Mouse (Mus musculus) kidney, postnatal 0 days (tissue): ENCODE measurements around the gene Nap1l1. TPM values are rescaled to one million over a fixed set of nuclear protein-coding genes. Genes with fewer than 3 reads are reported as not detected.
"Not testable (repeated sequence)": the region's sequence is repeated elsewhere in the genome, so short reads cannot be mapped to it uniquely, and the experiment has no call there.

Experiments used
- ATAC-seq: fragments of 200-750 bp; cut with Nextera tagmentation; replicated peaks from 2 replicates; pipeline ENCODE4 v1.8.0; 2017; ENCODE audit warnings: low read depth, moderate number of reproducible peaks, moderate TSS enrichment, moderate library complexity; ENCODE audit not compliant: low FRiP score
- DNase-seq: peaks from one replicate; pipeline ENCODE4 v3.0.0-alpha.2; 2016; ENCODE audit warnings: low spot score
- H3K27ac ChIP-seq: fragments of 300-500 bp; sonication (generic); 2 replicates; pipeline ENCODE4 v1.5.1; 2014; ENCODE audit warnings: mild to moderate bottlenecking
- H3K27me3 ChIP-seq: fragments of 300-500 bp; sonication (generic); 2 replicates; pipeline ENCODE4 v1.6.1; 2014; ENCODE audit warnings: low read length, mixed read lengths; ENCODE audit not compliant: insufficient read depth
- H3K36me3 ChIP-seq: fragments of 300-500 bp; sonication (generic); 2 replicates; pipeline ENCODE4 v1.6.1; 2014; ENCODE audit warnings: low read length, mixed read lengths; ENCODE audit not compliant: insufficient read depth
- H3K4me1 ChIP-seq: fragments of 300-500 bp; sonication (generic); replicated peaks from 2 replicates; pipeline ENCODE4 v1.6.1; 2014; ENCODE audit warnings: antibody characterized with exemption, low read length, mixed read lengths; ENCODE audit not compliant: insufficient read depth
- H3K4me2 ChIP-seq: fragments of 300-500 bp; sonication (generic); 2 replicates; pipeline ENCODE4 v1.6.1; 2014; ENCODE audit warnings: mild to moderate bottlenecking, low read length, moderate library complexity, mixed read lengths
- H3K4me3 ChIP-seq: fragments of 300-500 bp; sonication (generic); replicated peaks from 2 replicates; pipeline ENCODE4 v1.5.1; 2014; ENCODE audit warnings: low read depth, low read length
- H3K9ac ChIP-seq: fragments of 300-500 bp; sonication (generic); 2 replicates; pipeline ENCODE4 v1.6.1; 2014; ENCODE audit warnings: low read depth, low read length
- H3K9me3 ChIP-seq: fragments of 300-500 bp; sonication (generic); replicated peaks from 2 replicates; pipeline ENCODE4 v1.6.1; 2016; ENCODE audit warnings: low read length, inconsistent platforms, mixed read lengths
- CTCF ChIP-seq: IDR thresholded peaks from 2 replicates; pipeline ENCODE4 v1.5.1; 2016; ENCODE audit warnings: antibody characterized with exemption, low read depth, mild to moderate bottlenecking, moderate library complexity
- WGBS: fragments of 180-500 bp; shearing (Covaris S2); extraction: QIAGEN DNeasy Blood & Tissue Kit; methylation state at CpG from one replicate; pipeline ENCODE4 v1.1.7; 2014; 5-methylcytosine and 5-hydroxymethylcytosine counted together
- polyA plus RNA-seq: library from polyadenylated mRNA; unstranded; fragments of >200 nt; fragmentation: Nextera tagmentation; extraction: Ambion mirVana; gene quantifications from 2 replicates; pipeline ENCODE4 v1.2.1, GENCODE M21; 2015

The Nap1l1 gene
- polyA plus RNA-seq = 171 and 174 TPM in 2 replicates

DNA sequence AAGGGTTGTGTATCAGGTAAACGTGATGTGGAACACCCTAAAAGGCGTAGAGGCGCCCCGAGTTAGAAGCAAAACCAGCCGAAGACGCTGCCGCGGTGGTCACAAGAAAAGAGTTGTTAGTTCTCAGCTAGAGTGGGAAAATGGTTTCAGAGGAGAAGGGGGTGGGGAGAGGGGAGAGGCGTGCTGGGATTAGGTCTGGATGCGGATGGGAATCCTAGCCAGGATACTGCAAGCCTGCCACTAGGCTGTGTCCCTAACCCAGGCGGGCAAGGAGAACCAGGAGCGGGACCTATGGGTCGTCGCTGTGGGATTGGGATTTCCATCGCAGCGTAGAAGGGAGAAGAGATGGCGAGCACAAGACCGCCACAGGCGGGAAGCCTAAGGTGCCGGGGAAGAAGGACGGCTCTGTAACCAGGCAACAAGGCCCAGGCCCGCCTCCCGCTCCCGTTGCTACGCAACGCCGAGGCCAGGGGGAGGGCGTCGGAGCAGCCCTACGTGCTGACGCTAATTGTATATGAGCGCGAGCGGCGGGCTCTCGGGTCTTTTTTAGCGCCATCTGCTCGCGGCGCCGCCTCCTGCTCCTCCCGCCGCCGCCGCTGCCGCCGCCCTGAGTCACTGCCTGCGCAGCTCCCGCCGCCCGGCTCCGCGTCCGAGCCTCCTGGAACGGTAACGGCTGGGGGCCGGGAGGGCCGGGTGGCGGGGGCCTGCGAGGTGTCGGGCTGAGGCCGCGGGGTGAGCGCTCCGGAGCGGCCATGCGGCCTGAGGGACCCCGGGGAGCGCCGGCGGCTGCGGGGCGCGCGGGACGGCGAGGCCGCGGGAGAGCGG, at the start of gene Nap1l1:
TSS of gene Nap1l1 (plus strand) at position 538 of the 825 bp plus-strand sequence.
- ATAC-seq = peak; percentile 100
- Histone ChIP-seq H3K4me1 (no peaks in the 10 kb centered on the region), H3K9ac (peak within 1 kb of the TSS; percentile 92), H3K4me2 (peak within 1 kb of the TSS; percentile 80), H3K36me3 (no peaks in the 10 kb centered on the region), H3K27me3 (no peaks in the 10 kb centered on the region), H3K4me3 (peak within 1 kb of the TSS; percentile 97), H3K9me3 (no peaks in the 10 kb centered on the region), H3K27ac (peak within 1 kb of the TSS; percentile 90)
- WGBS = under 1% methylated on average over 69 of the region's 80 CpGs
- DNase-seq = peak; percentile 97
- TF ChIP-seq CTCF = no peak

DNA sequence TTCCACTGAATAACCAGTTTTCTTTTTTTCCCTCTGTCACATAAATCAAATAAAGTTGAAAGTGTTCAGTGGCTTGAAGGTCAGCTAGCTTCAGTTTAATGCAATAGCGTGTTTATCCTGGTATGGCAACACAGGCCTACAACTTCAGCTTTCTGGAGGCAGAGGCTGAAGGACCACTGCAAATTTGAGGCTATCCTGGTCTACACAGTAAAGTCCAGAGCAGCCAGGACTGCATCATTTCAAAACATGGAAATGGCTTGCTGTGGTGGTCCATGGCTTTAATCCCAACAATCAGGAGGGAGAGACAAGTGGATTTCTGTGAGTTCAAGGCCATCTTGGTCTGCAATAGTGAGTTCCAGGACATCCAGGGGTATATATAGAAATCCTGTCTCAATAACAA, 46.5 kb upstream of the Nap1l1 start:
- Histone ChIP-seq H3K27me3 (no peaks in the 10 kb centered on the region), H3K27ac (no peak overlapping the region), H3K4me2 (no peak overlapping the region), H3K4me3 (no peak overlapping the region), H3K9ac (no peak overlapping the region), H3K36me3 (no peaks in the 10 kb centered on the region), H3K9me3 (no peaks in the 10 kb centered on the region), H3K4me1 (no peaks in the 10 kb centered on the region)
- DNase-seq (no peak), ATAC-seq (no peak)
- TF ChIP-seq CTCF = no peak
- 41% methylated on average over 1 of the region's 1 CpGs for WGBS

DNA sequence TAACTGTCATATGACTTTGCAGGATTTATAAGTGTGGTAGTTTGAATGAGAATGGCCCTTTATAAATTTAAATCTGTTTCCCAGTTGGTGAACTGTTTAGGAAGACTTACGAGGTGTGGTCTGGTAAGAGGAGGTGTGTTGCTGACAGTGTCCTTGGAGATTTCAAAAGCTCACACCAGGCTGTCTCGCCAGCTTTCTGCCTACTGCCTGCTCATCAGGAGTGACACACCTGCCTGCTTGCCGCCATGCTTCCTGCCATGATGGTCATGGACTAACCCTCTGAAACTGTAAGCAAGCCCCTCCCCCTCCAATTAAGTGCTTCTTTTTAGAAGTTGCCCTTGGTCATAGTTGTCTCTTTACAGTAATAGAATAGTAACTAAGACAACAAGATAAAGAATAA, 39.5 kb upstream of the Nap1l1 start:
- no peak overlapping the region for H3K27ac ChIP-seq
- no peak overlapping the region for H3K4me2 ChIP-seq
- ATAC-seq = no peak
- WGBS = 88% methylated on average over 3 of the region's 3 CpGs
- DNase-seq = no peak
- H3K4me3 ChIP-seq = no peak overlapping the region
- TF ChIP-seq CTCF = no peak
- H3K9me3 ChIP-seq = no peaks in the 10 kb centered on the region
- H3K4me1 ChIP-seq = no peaks in the 10 kb centered on the region
- no peaks in the 10 kb centered on the region for H3K27me3 ChIP-seq
- no peaks in the 10 kb centered on the region for H3K36me3 ChIP-seq
- H3K9ac ChIP-seq = no peak overlapping the region

DNA sequence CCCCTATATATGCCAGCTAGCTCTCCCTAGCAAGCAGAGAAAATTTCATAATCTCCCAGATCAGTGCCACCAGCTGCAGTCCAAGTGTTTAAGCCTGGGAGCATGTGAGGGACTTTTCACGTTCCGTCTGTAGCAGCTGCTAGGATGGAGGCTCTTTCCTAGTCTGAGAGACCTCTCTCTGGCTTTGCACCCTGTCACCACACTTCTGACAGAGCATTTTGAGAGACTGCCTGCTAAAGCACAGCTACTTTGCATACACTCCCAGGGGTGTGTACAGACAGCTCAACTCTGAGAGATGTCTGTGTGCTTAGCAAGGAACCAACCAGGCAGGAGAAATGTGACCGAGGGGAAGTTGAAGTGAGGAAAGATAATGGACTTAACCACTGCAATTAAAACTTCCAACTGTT, 32.0 kb upstream of the Nap1l1 start:
- H3K27ac ChIP-seq = no peak overlapping the region
- ATAC-seq = no peak
- H3K9me3 ChIP-seq = no peaks in the 10 kb centered on the region
- H3K4me2 ChIP-seq = no peak overlapping the region
- DNase-seq = no peak
- H3K27me3 ChIP-seq = no peaks in the 10 kb centered on the region
- no peak overlapping the region for H3K4me3 ChIP-seq
- no peaks in the 10 kb centered on the region for H3K36me3 ChIP-seq
- H3K9ac ChIP-seq = no peak overlapping the region
- no peak for TF ChIP-seq CTCF
- H3K4me1 ChIP-seq = no peaks in the 10 kb centered on the region
- 56% methylated on average over 3 of the region's 3 CpGs for WGBS

DNA sequence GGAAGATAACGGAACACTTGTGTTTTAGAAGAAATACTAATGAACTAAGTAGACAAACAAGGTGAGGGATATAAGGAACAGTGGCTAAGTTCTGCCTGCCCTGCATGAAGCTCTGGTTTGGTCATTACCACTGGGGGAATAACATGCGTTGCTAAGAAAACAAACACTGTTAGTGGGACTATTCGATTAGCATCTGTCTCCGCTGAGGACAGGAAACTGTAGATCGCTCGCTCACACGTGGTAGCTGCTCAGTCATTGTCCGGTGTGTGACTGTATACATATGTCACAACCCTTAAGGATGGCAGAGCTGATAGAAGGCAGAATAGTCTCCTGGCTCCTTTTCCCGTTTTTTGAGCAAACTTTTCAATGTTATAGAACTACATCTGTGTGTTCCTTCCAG, 28.8 kb upstream of the Nap1l1 start:
- WGBS = 42% methylated on average over 9 of the region's 9 CpGs
- Histone ChIP-seq H3K9me3 (no peaks in the 10 kb centered on the region), H3K27ac (no peak overlapping the region), H3K9ac (no peak overlapping the region), H3K4me3 (no peak overlapping the region), H3K4me2 (no peak overlapping the region), H3K27me3 (no peaks in the 10 kb centered on the region), H3K4me1 (no peaks in the 10 kb centered on the region), H3K36me3 (no peaks in the 10 kb centered on the region)
- ATAC-seq (no peak), DNase-seq (no peak)
- TF ChIP-seq CTCF = no peak

DNA sequence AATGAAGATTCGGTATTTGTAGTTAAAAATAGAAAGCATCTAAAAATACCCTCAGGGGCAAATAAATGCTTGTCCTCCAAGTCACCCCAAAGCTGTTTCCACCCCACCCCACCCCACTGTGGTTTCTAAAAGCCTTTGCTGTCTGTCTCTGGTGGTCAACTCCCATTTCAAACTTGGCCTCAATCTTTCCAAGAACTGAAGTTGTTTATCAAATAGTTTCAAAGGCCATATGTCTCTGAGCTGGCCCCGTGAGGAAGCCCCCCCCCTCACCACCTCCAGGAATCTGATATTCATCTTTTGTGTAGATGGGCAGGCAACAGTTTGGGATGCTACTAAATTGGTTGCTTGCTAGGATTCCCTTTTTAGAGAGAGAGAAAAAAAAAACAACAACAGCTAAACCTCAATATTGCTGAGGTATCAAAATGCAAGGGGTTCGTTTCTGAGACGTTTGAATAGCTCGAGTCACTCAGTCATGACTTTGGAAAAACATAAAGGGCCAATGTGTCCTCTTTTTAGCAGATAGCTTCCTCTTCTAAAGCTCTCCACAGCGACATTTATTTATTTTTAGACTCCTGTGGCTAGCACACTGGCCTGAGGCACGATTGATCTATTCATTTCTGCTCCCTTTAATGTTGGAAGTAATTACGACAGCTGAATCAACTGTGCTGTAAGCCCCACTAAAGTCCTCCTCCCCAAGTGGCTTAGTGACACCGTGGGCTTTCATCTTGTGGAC, 26.9 kb upstream of the Nap1l1 start:
- H3K36me3 ChIP-seq = no peaks in the 10 kb centered on the region
- no peak overlapping the region for H3K4me3 ChIP-seq
- H3K9me3 ChIP-seq = no peaks in the 10 kb centered on the region
- no peak overlapping the region for H3K4me2 ChIP-seq
- TF ChIP-seq CTCF = no peak
- no peak overlapping the region for H3K9ac ChIP-seq
- no peaks in the 10 kb centered on the region for H3K4me1 ChIP-seq
- no peak overlapping the region for H3K27ac ChIP-seq
- WGBS = 29% methylated on average over 9 of the region's 9 CpGs
- ATAC-seq (no peak), DNase-seq (no peak)
- no peaks in the 10 kb centered on the region for H3K27me3 ChIP-seq

DNA sequence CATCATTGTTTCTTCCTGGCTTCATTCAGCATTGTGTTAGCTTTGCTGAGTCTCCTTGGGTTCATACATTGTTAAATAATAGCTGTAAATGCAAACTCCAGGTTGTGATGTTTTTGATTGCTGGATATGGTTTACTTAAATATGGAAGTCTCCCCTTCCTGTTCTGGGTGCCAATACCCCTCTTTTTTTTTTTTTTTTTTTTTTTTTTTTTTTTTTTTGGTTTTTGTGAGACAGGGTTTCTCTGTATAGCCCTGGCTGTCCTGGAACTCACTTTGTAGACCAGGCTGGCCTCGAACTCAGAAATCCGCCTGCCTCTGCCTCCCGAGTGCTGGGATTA, 26.4 kb upstream of the Nap1l1 start:
- DNase-seq, H3K4me1 ChIP-seq, ATAC-seq, H3K4me2 ChIP-seq, H3K9me3 ChIP-seq, H3K36me3 ChIP-seq, H3K27ac ChIP-seq, H3K4me3 ChIP-seq, H3K27me3 ChIP-seq, H3K9ac ChIP-seq: not testable (repeated sequence)
- 93% methylated on average over 2 of the region's 3 CpGs for WGBS

DNA sequence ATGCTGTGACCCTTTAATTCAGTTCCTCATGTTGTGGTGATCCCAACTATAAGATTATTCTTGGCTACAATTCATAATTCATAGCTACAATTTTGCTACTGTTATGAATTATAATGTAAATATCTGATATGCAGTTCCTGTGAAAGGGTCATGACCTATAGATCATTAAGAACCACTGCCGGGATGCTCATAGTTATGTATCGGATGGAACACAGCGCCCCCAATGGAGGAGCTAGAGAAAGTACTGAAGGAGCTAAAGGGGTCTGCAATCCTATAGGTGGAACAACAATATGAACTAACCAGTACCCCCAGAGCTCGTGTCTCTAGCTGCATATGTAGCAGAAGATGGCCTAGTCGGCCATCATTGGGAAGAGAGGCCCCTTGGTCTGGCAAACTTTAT, 23.4 kb upstream of the Nap1l1 start:
- not testable (repeated sequence) for H3K4me3 ChIP-seq, H3K27ac ChIP-seq, H3K4me1 ChIP-seq, H3K9ac ChIP-seq, H3K4me2 ChIP-seq, H3K36me3 ChIP-seq, DNase-seq, H3K27me3 ChIP-seq, ATAC-seq, H3K9me3 ChIP-seq
- WGBS = 68% methylated on average over 4 of the region's 5 CpGs
